Mouse (Mus musculus): Measurements from ENCODE around the gene Phactr1. TPM values are rescaled to one million over a fixed set of nuclear protein-coding genes. Genes with fewer than 3 reads are reported as not detected.

Phactr1 gene
- polyA plus RNA-seq, 1 experiment from 2014 or later: 0.08 TPM

DNA sequence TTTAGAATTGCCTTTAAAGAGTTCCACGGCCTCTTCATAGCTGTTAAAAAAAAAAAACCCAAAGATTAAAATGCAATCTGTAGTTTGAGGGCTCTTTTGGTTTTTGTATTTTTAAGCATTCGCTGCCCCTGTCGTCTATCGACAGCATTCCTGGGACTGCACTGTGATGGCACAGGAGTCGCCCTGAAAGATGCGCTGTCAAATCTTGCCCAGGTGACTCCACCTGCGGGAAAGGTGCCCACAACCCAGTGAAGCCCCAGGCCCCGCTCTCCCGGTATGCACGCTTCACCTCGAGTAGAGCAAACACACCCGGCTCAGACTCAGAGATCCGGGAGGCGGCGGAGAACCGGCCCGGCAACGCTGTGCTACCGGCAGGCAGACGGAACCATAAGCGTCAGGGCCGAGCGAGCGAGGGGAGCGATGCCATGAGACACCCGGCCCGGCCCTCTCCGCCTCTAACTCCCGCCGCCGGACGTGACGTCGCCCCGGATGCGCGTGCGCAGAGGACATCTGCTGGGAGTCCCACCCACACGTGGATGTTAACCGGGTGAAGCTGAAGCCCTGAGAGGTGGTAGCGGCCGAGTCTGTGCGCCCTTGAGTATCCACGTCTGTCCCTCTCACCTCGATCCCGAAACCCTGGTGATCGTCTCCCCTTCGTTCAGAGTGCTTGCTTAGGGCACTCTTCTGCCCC is 490.7 kb downstream of the Phactr1 start, which contains the start of gene Tbc1d7:
Gene Tbc1d7 (minus strand): TSS at position 482 of the 691 bp plus-strand sequence.
- H3K27me3 ChIP-seq: no peaks in the 10 kb centered on the region
- no peak for DNase-seq (ENCODE audit: low read depth, low spot score)
- CTCF ChIA-PET: interaction anchor here (1.4 to 2.5 kb wide), 2 partner anchors 11 to 336 kb away, joined by 4 to 7 read pairs; no protein-coding TSS in a partner anchor
- no peak for TF ChIP-seq CTCF (IDR thresholded peaks at IDR 0.05)
- ATAC-seq: peak; percentile 72
- in situ Hi-C loops (cut with MboI; ENCODE audit: low pct_unique_long_range_greater_than_20kb): loop anchor here (5.0 to 10.0 kb wide), 2 partner anchors 339 to 384 kb away; no protein-coding TSS in a partner anchor
- POLR2A ChIA-PET: interaction anchor here (0.6 to 1.2 kb wide), 6 partner anchors 22 to 382 kb away, joined by 3 to 4 read pairs (median 4); partner anchors contain the start of gene Nol7

DNA sequence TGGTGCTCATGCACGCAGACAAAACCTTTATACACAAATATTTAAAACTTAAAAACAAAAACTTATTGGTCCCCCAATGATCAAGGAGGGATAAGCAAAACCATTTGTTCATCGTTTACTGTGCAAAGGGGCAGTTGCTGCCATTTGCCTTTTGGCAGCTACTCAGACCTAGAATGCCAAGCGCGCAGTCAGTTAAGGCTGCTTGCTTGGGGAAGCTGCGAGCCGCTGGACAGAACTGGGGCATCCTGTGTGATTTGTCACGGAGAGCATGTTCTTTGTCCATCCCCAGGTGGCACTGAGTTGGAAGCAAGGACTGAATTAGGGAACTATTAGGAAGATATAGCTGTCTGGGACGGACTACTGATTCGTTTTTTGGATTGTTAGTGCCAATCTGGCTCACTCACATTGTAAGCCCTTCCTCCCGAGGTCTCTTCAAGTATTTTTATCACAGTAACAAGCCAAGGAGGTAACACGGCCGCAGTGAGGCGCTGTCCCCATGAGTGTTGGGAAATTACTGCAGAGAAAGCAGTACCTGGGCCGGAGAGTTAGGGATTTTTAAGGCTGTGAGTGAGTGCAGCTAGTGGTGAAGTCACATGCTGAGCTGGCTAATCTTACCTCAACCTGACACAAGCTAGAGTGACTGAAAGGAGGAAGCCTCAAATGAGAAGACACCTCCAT is 491.8 kb downstream of the Phactr1 start:
- ChIA-PET POLR2A (interaction anchor here (0.8 to 1.0 kb wide), 3 partner anchors 23 to 360 kb away, joined by 3 read pairs; no protein-coding TSS in a partner anchor), CTCF (interaction anchor here (1.4 to 2.5 kb wide), 2 partner anchors 10 to 337 kb away, joined by 4 to 7 read pairs; no protein-coding TSS in a partner anchor)
- in situ Hi-C loops (cut with MboI; ENCODE audit: low pct_unique_long_range_greater_than_20kb): loop anchor here (5.0 to 10.0 kb wide), 2 partner anchors 340 to 383 kb away; no protein-coding TSS in a partner anchor
- H3K27me3 ChIP-seq: no peaks in the 10 kb centered on the region
- DNase-seq (ENCODE audit: low read depth, low spot score): no peak
- no peak for ATAC-seq
- TF ChIP-seq CTCF (IDR thresholded peaks at IDR 0.05): peak; percentile 46

DNA sequence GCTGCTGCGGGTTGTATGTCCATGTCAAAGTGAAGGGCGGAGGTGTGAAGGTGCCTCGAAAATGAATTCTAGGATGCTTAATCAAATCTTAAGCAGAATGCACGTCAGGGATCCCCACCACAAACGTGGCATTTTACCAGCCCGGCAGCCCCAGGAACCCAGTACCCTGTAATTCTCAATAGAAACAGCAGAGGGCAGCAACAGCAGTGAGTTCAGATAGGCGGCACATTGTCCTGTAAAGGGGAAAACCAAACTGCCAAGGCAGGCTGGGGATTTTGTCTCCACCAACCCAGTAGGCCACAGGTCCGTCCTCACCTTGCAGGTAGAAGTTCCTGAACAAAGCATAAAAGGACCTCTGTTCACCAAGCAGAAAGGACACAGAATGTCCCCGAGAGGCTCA is 492.8 kb downstream of the Phactr1 start:
- CTCF ChIA-PET: interaction anchor here (2.5 kb wide), 1 partner anchor 9 kb away, joined by 7 read pairs; no protein-coding TSS in a partner anchor
- POLR2A ChIA-PET: no interaction called here
- ATAC-seq (no peak), DNase-seq (ENCODE audit: low read depth, low spot score) (no peak)
- peak; percentile 83 for TF ChIP-seq CTCF (IDR thresholded peaks at IDR 0.05)
- H3K27me3 ChIP-seq: no peaks in the 10 kb centered on the region
- in situ Hi-C loops (cut with MboI; ENCODE audit: low pct_unique_long_range_greater_than_20kb): loop anchor here (5.0 to 10.0 kb wide), 2 partner anchors 341 to 382 kb away; no protein-coding TSS in a partner anchor

GRCm38 (mm10) chr13:43176676-43177075 is 496.3 kb downstream of the Phactr1 start:
- no peak for TF ChIP-seq CTCF (IDR thresholded peaks at IDR 0.05)
- DNase-seq (ENCODE audit: low read depth, low spot score) (no peak), ATAC-seq (no peak)
- ChIA-PET POLR2A (no interaction called here), CTCF (interaction anchor here (1.2 to 1.5 kb wide), 2 partner anchors 14 to 22 kb away, joined by 3 to 4 read pairs; no protein-coding TSS in a partner anchor)
- in situ Hi-C loops (cut with MboI; ENCODE audit: low pct_unique_long_range_greater_than_20kb): loop anchor here (10.0 kb wide), 1 partner anchor 378 kb away; no protein-coding TSS in a partner anchor
- no peaks in the 10 kb centered on the region for H3K27me3 ChIP-seq

GRCm38 (mm10) chr13:43177317-43177716 is 496.9 kb downstream of the Phactr1 start:
- no peak for ATAC-seq
- POLR2A ChIA-PET: no interaction called here

DNA sequence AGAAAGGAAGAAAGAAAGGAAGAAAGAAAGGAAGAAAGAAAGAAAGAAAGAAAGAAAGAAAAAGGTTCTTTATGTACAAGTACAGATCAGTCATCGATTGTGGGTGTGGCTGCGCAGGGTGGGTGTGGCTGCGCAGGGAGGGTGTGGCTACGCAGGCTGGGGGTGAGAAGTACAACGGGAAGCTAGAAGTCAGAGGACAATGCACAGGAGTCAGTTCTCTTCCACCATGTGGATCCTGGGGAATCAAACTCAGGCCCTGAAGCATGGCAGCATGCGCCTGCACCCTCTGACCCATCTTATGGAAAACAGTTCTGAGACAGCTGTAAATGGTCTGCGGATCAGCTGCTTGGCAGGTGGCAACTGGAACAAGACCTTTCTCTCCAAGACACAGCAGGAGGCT is 500.7 kb downstream of the Phactr1 start:
- ATAC-seq: no peak
- no peak for DNase-seq (ENCODE audit: low read depth, low spot score)
- in situ Hi-C loops (cut with MboI; ENCODE audit: low pct_unique_long_range_greater_than_20kb): loop anchor here (5.0 to 10.0 kb wide), 2 partner anchors 226 to 554 kb away; no protein-coding TSS in a partner anchor
- no peaks in the 10 kb centered on the region for H3K27me3 ChIP-seq
- CTCF ChIA-PET: no interaction called here
- no peak for TF ChIP-seq CTCF (IDR thresholded peaks at IDR 0.05)
- POLR2A ChIA-PET: no interaction called here

More at GRCm38 (mm10) chr13:43177317-43177716, 496.9 kb downstream of the Phactr1 start:
- no peak for DNase-seq (ENCODE audit: low read depth, low spot score)
- H3K27me3 ChIP-seq: no peaks in the 10 kb centered on the region
- in situ Hi-C loops (cut with MboI; ENCODE audit: low pct_unique_long_range_greater_than_20kb): loop anchor here (10.0 kb wide), 1 partner anchor 377 kb away; no protein-coding TSS in a partner anchor
- CTCF ChIA-PET: interaction anchor here (1.2 kb wide), 1 partner anchor 21 kb away, joined by 3 read pairs; no protein-coding TSS in a partner anchor
- TF ChIP-seq CTCF (IDR thresholded peaks at IDR 0.05): no peak

- no peaks in the 10 kb centered on the region for H3K27me3 ChIP-seq
- POLR2A ChIA-PET: no interaction called here
- TF ChIP-seq CTCF (IDR thresholded peaks at IDR 0.05): peak; percentile 96
- no peak for DNase-seq (ENCODE audit: low read depth, low spot score)
- in situ Hi-C loops (cut with MboI; ENCODE audit: low pct_unique_long_range_greater_than_20kb): loop anchor here (5.0 to 10.0 kb wide), 2 partner anchors 225 to 552 kb away; no protein-coding TSS in a partner anchor
- CTCF ChIA-PET: interaction anchor here (1.5 to 2.1 kb wide), 3 partner anchors 11 to 365 kb away, joined by 3 to 7 read pairs (median 4); partner anchors contain the start of gene Tbc1d7
- no peak for ATAC-seq
These were observed 502.2 kb downstream of the Phactr1 start for GRCm38 (mm10) chr13:43182465-43183201.

DNA sequence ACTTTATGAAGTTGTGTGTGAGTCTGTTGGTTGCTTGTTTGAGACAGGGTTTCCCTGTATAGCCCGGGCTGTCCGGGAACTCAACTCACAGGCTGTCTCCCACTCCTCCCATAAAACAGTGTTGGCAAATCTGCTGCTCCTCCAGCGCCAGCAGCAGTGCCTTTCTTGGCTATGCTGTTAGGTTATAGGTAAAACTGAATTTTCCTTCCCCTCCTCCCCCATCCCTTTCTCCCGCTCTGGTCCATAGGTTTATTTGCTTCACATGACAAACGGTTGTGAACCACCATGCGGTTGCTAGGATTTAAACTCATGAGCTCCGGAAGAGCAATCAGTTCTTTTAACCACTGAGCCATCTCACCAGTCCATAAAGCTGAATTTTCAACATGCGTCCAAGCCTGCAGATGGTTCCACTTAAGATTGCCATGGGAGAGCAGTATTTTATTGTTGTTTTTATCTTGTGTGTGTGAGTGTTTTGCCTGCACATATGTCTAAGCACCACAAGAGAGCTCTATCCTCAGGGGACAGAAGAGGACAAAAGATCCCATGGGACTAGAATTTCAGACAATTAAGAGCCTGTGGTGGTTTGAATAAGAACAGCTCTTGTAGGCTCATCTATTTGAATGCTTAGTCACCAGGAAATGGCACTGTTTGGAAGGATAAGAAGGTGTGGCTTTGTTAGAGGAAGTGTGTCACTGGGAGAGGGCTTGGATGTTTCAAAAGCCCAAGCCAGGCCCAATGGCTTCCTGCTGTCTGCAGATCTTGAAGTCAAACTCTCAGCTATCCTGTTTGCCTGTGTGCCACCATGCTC is 503.0 kb downstream of the Phactr1 start:
- no peak for ATAC-seq
- POLR2A ChIA-PET: no interaction called here
- CTCF ChIA-PET: interaction anchor here (1.1 to 2.1 kb wide), 4 partner anchors 11 to 364 kb away, joined by 3 to 7 read pairs (median 4); partner anchors contain the start of gene Tbc1d7
- H3K27me3 ChIP-seq: no peaks in the 10 kb centered on the region
- no peak for DNase-seq (ENCODE audit: low read depth, low spot score)
- no peak for TF ChIP-seq CTCF (IDR thresholded peaks at IDR 0.05)
- in situ Hi-C loops (cut with MboI; ENCODE audit: low pct_unique_long_range_greater_than_20kb): loop anchor here (5.0 to 10.0 kb wide), 2 partner anchors 224 to 551 kb away; no protein-coding TSS in a partner anchor

DNA sequence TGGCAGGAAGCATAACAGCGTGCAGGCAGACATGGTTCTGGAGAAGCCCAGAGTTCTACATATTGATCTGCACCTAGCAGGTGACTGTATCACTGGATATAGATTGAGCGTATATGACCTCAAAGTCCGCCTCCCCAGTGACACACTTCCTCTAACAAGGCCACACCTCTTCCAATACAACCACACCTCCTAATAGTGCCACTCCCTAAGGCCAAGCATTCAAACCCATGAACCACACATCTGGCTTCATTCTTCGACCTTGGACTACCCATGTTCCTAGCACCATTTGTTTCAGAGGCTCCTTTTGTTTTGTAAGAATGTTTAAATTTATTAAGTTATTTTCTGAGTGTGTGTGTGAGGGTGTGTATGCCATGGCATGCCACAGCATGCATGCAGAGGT is 507.3 kb downstream of the Phactr1 start:
- no peak for DNase-seq (ENCODE audit: low read depth, low spot score)
- in situ Hi-C loops (cut with MboI; ENCODE audit: low pct_unique_long_range_greater_than_20kb): loop anchor here (10.0 kb wide), 1 partner anchor 547 kb away; no protein-coding TSS in a partner anchor
- no peaks in the 10 kb centered on the region for H3K27me3 ChIP-seq
- POLR2A ChIA-PET: no interaction called here
- no peak for ATAC-seq
- CTCF ChIA-PET: interaction anchor here (1.4 kb wide), 1 partner anchor 178 kb away, joined by 3 read pairs; no protein-coding TSS in a partner anchor
- no peak for TF ChIP-seq CTCF (IDR thresholded peaks at IDR 0.05)

Measured in Patski (cell line).